ENCODE assay signal across 9 mouse cellular contexts in genomic region chr17:26562292-26562691, GRCm38 (mm10). TPM values are rescaled to one million over a fixed set of nuclear protein-coding genes. Genes with fewer than 3 reads are reported as not detected.
DNase-seq lines count a peak whose midpoint lies in the region; ATAC-seq and TF ChIP-seq lines count a peak whose summit lies in the region.
"Had no signal": no experiment of that assay in that cellular context is flagged by ENCODE, and none has a peak within 500 bp of the region (broad histone marks: within the 10 kb centered on the region; RNA-seq: fewer than 3 reads in every experiment).

No protein-coding gene starts in this region.

- 66% methylated on average over 4 of the region's 4 CpGs for WGBS in kidney, embryonic 14.5 days
- 64% methylated on average over 4 of the region's 4 CpGs for WGBS in hindbrain, postnatal 0 days
- 72% methylated on average over 4 of the region's 4 CpGs for WGBS in midbrain, embryonic 16.5 days

- H3K4me2 ChIP-seq in kidney, embryonic 14.5 days (replicated peaks; ENCODE audit: low read depth, low read length) = peak overlapping the region; percentile 93
- H3K4me2 ChIP-seq in hindbrain, postnatal 0 days (ENCODE audit: low read depth, low read length) = peak overlapping the region; percentile 96
- H3K4me2 ChIP-seq in midbrain, embryonic 16.5 days (ENCODE audit: low read length) = peak overlapping the region; percentile 90

- intact Hi-C loops in left cerebral cortex, postnatal 36 days (cut with DNase I) = no loop called here

- H3K4me1 ChIP-seq in kidney, embryonic 14.5 days (ENCODE audit: control insufficient read depth, insufficient read depth, low read length) = peaks cover 47% of the 10 kb centered on the region
- H3K4me1 ChIP-seq in cortical plate, adult 2 months (ENCODE audit: control insufficient read depth, insufficient read depth, low read length) = peaks cover 9% of the 10 kb centered on the region; the same call in 1 of the 2 replicates
- H3K4me1 ChIP-seq in hindbrain, postnatal 0 days (ENCODE audit: insufficient read depth, low read length) = peaks cover 20% of the 10 kb centered on the region
- H3K4me1 ChIP-seq in midbrain, embryonic 16.5 days (ENCODE audit: control insufficient read depth, insufficient read depth, low read length) = peaks cover 23% of the 10 kb centered on the region

- no peak for ATAC-seq in kidney, embryonic 14.5 days (ENCODE audit: low FRiP score, low TSS enrichment)
- no peak for ATAC-seq in hindbrain, postnatal 0 days
- ATAC-seq in midbrain, embryonic 16.5 days = no peak

- no peak for DNase-seq in kidney, adult 18-20 months
- no peak for DNase-seq in hindbrain, postnatal 0 days (ENCODE audit: low spot score)
- no peak for DNase-seq in adrenal gland, adult 18-20 months (ENCODE audit: low spot score in 2 of 2)
- no peak for DNase-seq in left cerebral cortex, postnatal 36 days (ENCODE audit: low spot score in 2 of 2)
- DNase-seq in embryo, embryonic 9.5 days (ENCODE audit: extremely low spot score) = no peak
- DNase-seq: retina, postnatal 1 day had no signal

- no peaks in the 10 kb centered on the region for H3K9me3 ChIP-seq in kidney, embryonic 14.5 days (ENCODE audit: control insufficient read depth, low read length)
- H3K9me3 ChIP-seq in hindbrain, postnatal 0 days (ENCODE audit: low read length) = no peaks in the 10 kb centered on the region
- no peaks in the 10 kb centered on the region for H3K9me3 ChIP-seq in midbrain, embryonic 16.5 days (replicated peaks; ENCODE audit: control insufficient read depth, low read length, poor library complexity, severe bottlenecking)

- TF ChIP-seq POLR2A in cortical plate, adult 2 months (IDR thresholded peaks at IDR 0.05; ENCODE audit: extremely low read depth, insufficient read depth, low read length) = no peak

- peak overlapping the region; percentile 85 for H3K9ac ChIP-seq in kidney, embryonic 14.5 days (ENCODE audit: low read depth, low read length)
- H3K9ac ChIP-seq in hindbrain, postnatal 0 days (replicated peaks; ENCODE audit: low read length) = peak overlapping the region; percentile 86
- H3K9ac ChIP-seq in midbrain, embryonic 16.5 days (ENCODE audit: low read depth, low read length) = peak overlapping the region; percentile 90

- no peak for TF ChIP-seq CTCF in cortical plate, adult 2 months (IDR thresholded peaks at IDR 0.05; ENCODE audit: extremely low read depth, insufficient read depth, low read length)
- TF ChIP-seq CTCF in hindbrain, postnatal 0 days (IDR thresholded peaks at IDR 0.05; ENCODE audit: low read depth) = no peak

- peak overlapping the region; percentile 86 for H3K4me3 ChIP-seq in kidney, embryonic 14.5 days (ENCODE audit: low read length)
- H3K4me3 ChIP-seq in cortical plate, adult 2 months (ENCODE audit: insufficient read depth, low read length) = peak overlapping the region; percentile 86
- peak overlapping the region; percentile 71 for H3K4me3 ChIP-seq in hindbrain, postnatal 0 days (ENCODE audit: low read length)
- H3K4me3 ChIP-seq in midbrain, embryonic 16.5 days (ENCODE audit: low read depth, low read length) = peak overlapping the region; percentile 69

- H3K27me3 ChIP-seq in kidney, embryonic 14.5 days (ENCODE audit: control insufficient read depth, insufficient read depth, low read length) = no peaks in the 10 kb centered on the region
- H3K27me3 ChIP-seq in hindbrain, postnatal 0 days (ENCODE audit: insufficient read depth, low read length) = no peaks in the 10 kb centered on the region
- H3K27me3 ChIP-seq in midbrain, embryonic 16.5 days (ENCODE audit: control insufficient read depth, insufficient read depth, low read depth, low read length) = no peaks in the 10 kb centered on the region

- H3K36me3 ChIP-seq in kidney, embryonic 14.5 days (ENCODE audit: control insufficient read depth, insufficient read depth, low read length) = peaks cover 9% of the 10 kb centered on the region; the same call in 1 of the 2 replicates
- H3K36me3 ChIP-seq in hindbrain, postnatal 0 days (ENCODE audit: insufficient read depth, low read length) = no peaks in the 10 kb centered on the region
- H3K36me3 ChIP-seq in midbrain, embryonic 16.5 days (ENCODE audit: control insufficient read depth, insufficient read depth, low read length) = peaks cover 19% of the 10 kb centered on the region

- H3K27ac ChIP-seq in kidney, embryonic 14.5 days (ENCODE audit: low read depth, low read length) = no peak overlapping the region
- no peak overlapping the region for H3K27ac ChIP-seq in cortical plate, adult 2 months (ENCODE audit: insufficient read depth, low read length)
- H3K27ac ChIP-seq in hindbrain, postnatal 0 days = peak overlapping the region; percentile 86; the same call in 1 of the 2 replicates
- H3K27ac ChIP-seq in midbrain, embryonic 16.5 days (ENCODE audit: low read length) = 0 out of 2 replicates have a peak overlapping the region, but pooled peaks have one; percentile 81

RNA-seq across cellular contexts. Expression of gene Dusp1, which starts 0.4 kb away (rescaled TPM):
- 19.3 and 19.8 TPM in 2 replicates for polyA plus RNA-seq in kidney, embryonic 14.5 days (2014; fragmentation: Nextera tagmentation; extraction: Ambion mirVana)
- polyA plus RNA-seq in cortical plate, adult 2 months (2012; rRNA removed) = 51.0 and 71.1 TPM in 2 replicates
- 50.5 and 51.4 TPM in 2 replicates for total RNA-seq in hindbrain, postnatal 0 days (2014; rRNA removed)
- 25.3 and 27.0 TPM in 2 replicates for polyA plus RNA-seq in hindbrain, postnatal 0 days (2015; fragmentation: Nextera tagmentation; extraction: Ambion mirVana)
- polyA plus RNA-seq in midbrain, embryonic 16.5 days (2015; fragmentation: Nextera tagmentation; extraction: Ambion mirVana) = 33.4 and 35.1 TPM in 2 replicates
- 10 to 100 TPM; 48.7 to 56.1 TPM for total RNA-seq in adrenal gland, adult 18-20 months (2021)
- 10 to 100 TPM; 25.0 to 66.5 TPM for total RNA-seq in left cerebral cortex, postnatal 36 days (2021)

RNA-seq across cellular contexts. Expression of gene Ergic1, which starts 1.0 kb away (rescaled TPM):
- polyA plus RNA-seq in kidney, embryonic 14.5 days (2014; fragmentation: Nextera tagmentation; extraction: Ambion mirVana) = 141 and 150 TPM in 2 replicates
- polyA plus RNA-seq in cortical plate, adult 2 months (2012; rRNA removed) = 140 and 143 TPM in 2 replicates
- total RNA-seq in hindbrain, postnatal 0 days (2014; rRNA removed) = 235 and 250 TPM in 2 replicates
- 81.2 and 93.5 TPM in 2 replicates for polyA plus RNA-seq in hindbrain, postnatal 0 days (2015; fragmentation: Nextera tagmentation; extraction: Ambion mirVana)
- polyA plus RNA-seq in midbrain, embryonic 16.5 days (2015; fragmentation: Nextera tagmentation; extraction: Ambion mirVana) = 102 and 103 TPM in 2 replicates
- 100 to 1,000 TPM; 159 to 166 TPM for total RNA-seq in adrenal gland, adult 18-20 months (2021)
- 100 to 1,000 TPM; 154 TPM for total RNA-seq in left cerebral cortex, postnatal 36 days (2021)

Comparison
In these comparisons a context has a peak if more than half of its experiments do, and no peak if none do; other contexts are left out.
1. H3K27ac ChIP-seq: peak in hindbrain, postnatal 0 days (single experiment) and midbrain, embryonic 16.5 days (single experiment); none in kidney, embryonic 14.5 days (single experiment) and cortical plate, adult 2 months (single experiment).
2. Peak in every context shown above with its lines, with median percentiles within 50 percentile points of each other: H3K4me2 ChIP-seq, H3K4me3 ChIP-seq and H3K9ac ChIP-seq.